Comparison of ENCODE assay signal across 1 mouse cellular context in genomic region chr11:102156039-102156785, GRCm38 (mm10).
TF ChIP-seq lines count a peak whose summit lies in the region.

Gene Tmem101, minus strand, starts transcription at chr11:102156404.

TF ChIP-seq in MEL, 35 proteins besides CTCF, POLR2A, EP300 and RAD21 (continued from another document):
- no peak for TF ChIP-seq CHD2 (IDR thresholded peaks at IDR 0.05; ENCODE audit: low read length)
- TF ChIP-seq USF1 (IDR thresholded peaks at IDR 0.05; ENCODE audit: low read depth, low read length): peak; percentile 39
- TF ChIP-seq HCFC1 (IDR thresholded peaks at IDR 0.05; ENCODE audit: low read depth, low read length): peak; percentile 99
- peak; percentile 98 for TF ChIP-seq SIN3A (IDR thresholded peaks at IDR 0.05; ENCODE audit: low read length)
- no peak for TF ChIP-seq ZNF384 (IDR thresholded peaks at IDR 0.05; ENCODE audit: low read depth, low read length)
- no peak for TF ChIP-seq MAFK (IDR thresholded peaks at IDR 0.05; ENCODE audit: borderline replicate concordance, low read depth, low read length)
